Mouse (Mus musculus): ENCODE results near the gene Rfx8.

- TF ChIP-seq SRF (IDR thresholded peaks at IDR 0.05; ENCODE audit: control insufficient read depth, insufficient read length, low read depth), result no peak
- no peak for TF ChIP-seq USF1 (IDR thresholded peaks at IDR 0.05; ENCODE audit: low read depth)
- TF ChIP-seq E2F4 (IDR thresholded peaks at IDR 0.05; ENCODE audit: insufficient read depth), result no peak
- TF ChIP-seq POLR2A (IDR thresholded peaks at IDR 0.05; ENCODE audit: insufficient read length, low read depth), result no peak
- no peak for TF ChIP-seq TCF12 (IDR thresholded peaks at IDR 0.05; ENCODE audit: insufficient read depth, poor library complexity, severe bottlenecking)
- TF ChIP-seq MYOG (IDR thresholded peaks at IDR 0.05; ENCODE audit: control insufficient read depth in 1 of 3, insufficient read depth in 1 of 3, insufficient read length in 2 of 3, low read depth in 2 of 3), result no peak
- TF ChIP-seq MAX (IDR thresholded peaks at IDR 0.05; ENCODE audit: low read depth), result no peak
- TF ChIP-seq POLR2AphosphoS2 (IDR thresholded peaks at IDR 0.05; ENCODE audit: insufficient read length, low read depth), result no peak
- TF ChIP-seq MYOD1 (IDR thresholded peaks at IDR 0.05; ENCODE audit: control insufficient read depth in 1 of 3, insufficient read length in 2 of 3, low read depth in 2 of 3), result no peak
- TF ChIP-seq CEBPB (IDR thresholded peaks at IDR 0.05; ENCODE audit: insufficient read depth, poor library complexity, severe bottlenecking), result no peak
- TF ChIP-seq REST (IDR thresholded peaks at IDR 0.05; ENCODE audit: insufficient read depth, insufficient read length), result no peak
Measured at GRCm38 (mm10) chr1:39698456-39698855, 22.3 kb downstream of the Rfx8 start.
